In genomic region chr4:83514183-83514582, GRCm38 (mm10) we compare ENCODE assay signal across 18 mouse cellular contexts.
"Had no signal": no experiment of that assay in that cellular context is flagged by ENCODE, and none has a peak within 500 bp of the region (broad histone marks: within the 10 kb centered on the region; RNA-seq: fewer than 3 reads in every experiment).

No protein-coding gene starts in this region.

- H3K9ac ChIP-seq: lung, embryonic 14.5 days; midbrain, embryonic 12.5 days; neural tube, embryonic 13.5 days; neural tube, embryonic 15.5 days; stomach, embryonic 15.5 days had no signal

- H3K27me3 ChIP-seq: midbrain, embryonic 12.5 days; neural tube, embryonic 13.5 days; neural tube, embryonic 15.5 days; stomach, embryonic 15.5 days had no signal

- H3K9me3 ChIP-seq: midbrain, embryonic 10.5 days; midbrain, embryonic 12.5 days; neural tube, embryonic 13.5 days; neural tube, embryonic 15.5 days; stomach, embryonic 15.5 days had no signal

- H3K36me3 ChIP-seq: midbrain, embryonic 10.5 days; midbrain, embryonic 12.5 days; neural tube, embryonic 13.5 days; neural tube, embryonic 15.5 days; stomach, embryonic 15.5 days had no signal

- ATAC-seq: midbrain, embryonic 16.5 days had no signal

- H3K27ac ChIP-seq: midbrain, embryonic 10.5 days; midbrain, embryonic 12.5 days; neural tube, embryonic 13.5 days; neural tube, embryonic 15.5 days; stomach, embryonic 15.5 days; stomach, postnatal 0 days had no signal

- H3K4me1 ChIP-seq: midbrain, embryonic 12.5 days; neural tube, embryonic 13.5 days; neural tube, embryonic 15.5 days; stomach, embryonic 15.5 days had no signal

- H3K4me3 ChIP-seq: midbrain, embryonic 10.5 days; midbrain, embryonic 12.5 days; myocyte; neural tube, embryonic 13.5 days; neural tube, embryonic 15.5 days; stomach, embryonic 15.5 days had no signal

- DNase-seq: lung, adult 18-20 months; lung, embryonic 14.5 days; lung, postnatal 10 days; lung, postnatal 4 days; midbrain, embryonic 14.5 days; retina, postnatal 1 day; right cerebral cortex, adult 18-20 months; thymus, adult 2 months; thymus, postnatal 25 days; thymus, postnatal 4 days had no signal

- H3K4me2 ChIP-seq: lung, embryonic 14.5 days; midbrain, embryonic 12.5 days; neural tube, embryonic 13.5 days; neural tube, embryonic 15.5 days; stomach, embryonic 15.5 days had no signal
